Mouse (Mus musculus) intestine, postnatal 0 days (tissue): ENCODE measurements at regions not wholly inside any gene's neighbourhood (a gene's known extent, or its start where the extent isn't known, plus 50 kb on each side); places are given as distances from the start of the nearest gene placed in this dataset.

Source experiments
- ATAC-seq: fragments of 200-750 bp; cut with Nextera tagmentation; 2 replicates; pipeline ENCODE4 v1.8.0; 2017; ENCODE audit warnings: mild to moderate bottlenecking, moderate TSS enrichment, moderate library complexity
- H3K27ac ChIP-seq: fragments of 300-500 bp; sonication (generic); 2 replicates; pipeline ENCODE4 v1.5.1; 2014; ENCODE audit warnings: mild to moderate bottlenecking, low read depth, low read length, moderate library complexity
- H3K27me3 ChIP-seq: fragments of 300-500 bp; sonication (generic); replicated peaks from 2 replicates; pipeline ENCODE4 v1.6.1; 2014; ENCODE audit warnings: low read length, mixed read lengths; ENCODE audit not compliant: control insufficient read depth, insufficient read depth
- H3K36me3 ChIP-seq: fragments of 300-500 bp; sonication (generic); 2 replicates; pipeline ENCODE4 v1.6.1; 2014; ENCODE audit warnings: mild to moderate bottlenecking, moderate library complexity; ENCODE audit not compliant: control insufficient read depth, insufficient read depth
- H3K4me1 ChIP-seq: fragments of 300-500 bp; sonication (generic); replicated peaks from 2 replicates; pipeline ENCODE4 v1.6.1; 2014; ENCODE audit warnings: antibody characterized with exemption, low read length, mixed read lengths; ENCODE audit not compliant: control insufficient read depth, insufficient read depth
- H3K4me2 ChIP-seq: fragments of 300-500 bp; sonication (generic); replicated peaks from 2 replicates; pipeline ENCODE4 v1.6.1; 2014; ENCODE audit warnings: low read depth, mild to moderate bottlenecking, moderate library complexity
- H3K4me3 ChIP-seq: fragments of 300-500 bp; sonication (generic); 2 replicates; pipeline ENCODE4 v1.5.1; 2014; ENCODE audit warnings: low read depth, low read length
- H3K9ac ChIP-seq: fragments of 300-500 bp; sonication (generic); 2 replicates; pipeline ENCODE4 v1.6.1; 2014; ENCODE audit warnings: mild to moderate bottlenecking, low read depth, low read length
- H3K9me3 ChIP-seq: fragments of 300-500 bp; sonication (generic); 2 replicates; pipeline ENCODE4 v1.6.1; 2016; ENCODE audit warnings: mixed run types; ENCODE audit not compliant: control insufficient read depth
- CTCF ChIP-seq: sonication (generic); IDR thresholded peaks from 2 replicates; pipeline ENCODE4 v1.5.1; 2016; ENCODE audit warnings: low read depth, mild to moderate bottlenecking, control low read depth, antibody characterized with exemption, moderate library complexity
- WGBS: fragments of 180-500 bp; shearing (Covaris S2); extraction: QIAGEN DNeasy Blood & Tissue Kit; methylation state at CpG from one replicate; pipeline ENCODE4 v1.1.7; 2014; 5-methylcytosine and 5-hydroxymethylcytosine counted together

DNA sequence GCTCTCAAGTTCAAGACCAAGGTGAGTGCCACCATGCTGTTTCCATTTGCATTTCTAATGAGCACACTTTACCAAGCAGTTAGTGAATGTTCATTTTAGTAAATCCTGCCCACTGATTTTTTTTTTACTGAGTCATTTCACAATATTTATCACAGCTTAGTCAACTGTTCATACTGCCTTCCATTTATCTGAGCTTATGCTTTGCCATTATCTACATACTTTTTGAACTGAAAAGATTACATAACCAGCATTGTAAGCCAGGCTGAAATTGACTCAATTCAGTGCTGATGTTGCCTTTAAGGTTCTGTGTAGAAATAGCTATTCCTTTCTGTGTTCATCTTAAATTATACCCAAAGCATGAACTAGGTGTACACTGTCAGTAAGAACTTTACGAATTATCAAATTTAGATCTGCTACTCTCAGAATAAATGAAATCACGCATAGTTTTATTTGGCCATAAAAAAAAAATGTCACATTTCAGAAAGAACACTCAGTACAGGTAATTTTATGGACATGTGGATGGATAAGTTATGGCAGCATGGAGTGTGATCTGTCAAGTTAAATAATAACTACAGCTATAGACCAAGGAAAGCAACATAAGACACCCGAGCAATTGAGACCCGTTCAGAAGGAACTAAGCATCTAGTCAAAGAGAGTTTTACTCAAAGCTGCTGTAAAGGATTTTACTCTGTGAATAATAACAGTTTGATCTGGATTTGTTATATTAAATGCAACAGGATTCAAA, 645.9 kb upstream of the Chordc1 start:
- peak overlapping the region; percentile 6; the same call in 1 of the 2 replicates for H3K4me2 ChIP-seq
- no peak overlapping the region for H3K4me3 ChIP-seq
- no peak for TF ChIP-seq CTCF
- H3K36me3 ChIP-seq, result no peaks in the 10 kb centered on the region
- no peak overlapping the region; the same call in 1 of the 2 replicates for H3K27ac ChIP-seq
- no peaks in the 10 kb centered on the region for H3K27me3 ChIP-seq
- WGBS, result 59% methylated on average over 4 of the region's 4 CpGs
- no peak overlapping the region for H3K9ac ChIP-seq
- no peaks in the 10 kb centered on the region; the same call in 1 of the 2 replicates for H3K4me1 ChIP-seq
- H3K9me3 ChIP-seq, result no peaks in the 10 kb centered on the region
- peak; percentile 83 for ATAC-seq

GRCm38 (mm10) chr9:17653818-17654217, 638.1 kb upstream of the Chordc1 start:
- no peak overlapping the region for H3K27ac ChIP-seq
- H3K36me3 ChIP-seq, result no peaks in the 10 kb centered on the region
- no peaks in the 10 kb centered on the region for H3K9me3 ChIP-seq
- no peak overlapping the region for H3K9ac ChIP-seq
- H3K27me3 ChIP-seq, result no peaks in the 10 kb centered on the region
- H3K4me1 ChIP-seq, result no peaks in the 10 kb centered on the region
- no peak for TF ChIP-seq CTCF
- ATAC-seq, result peak; percentile 91
- no peak overlapping the region for H3K4me2 ChIP-seq
- no peak overlapping the region for H3K4me3 ChIP-seq

DNA sequence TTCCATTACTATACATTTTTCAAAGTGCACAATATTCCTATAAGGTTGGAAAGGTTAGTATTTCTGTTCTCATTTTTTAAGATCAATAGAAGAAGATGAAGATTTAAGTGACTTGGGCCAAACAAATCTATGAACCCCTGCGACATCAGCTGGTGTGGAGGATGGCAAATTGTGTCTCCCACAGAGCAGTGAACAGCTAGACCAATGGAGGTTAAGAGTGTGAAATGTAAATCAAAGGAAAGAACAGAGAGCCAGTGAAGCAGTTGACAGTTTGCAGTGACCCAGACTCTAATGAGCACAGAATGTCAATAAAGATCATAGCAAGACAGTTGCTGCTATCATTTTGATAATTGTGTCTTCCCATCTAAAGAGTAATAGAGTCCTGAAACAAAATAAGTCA, 627.8 kb upstream of the Chordc1 start:
- ATAC-seq, result no peak
- H3K9ac ChIP-seq, result no peak overlapping the region

DNA sequence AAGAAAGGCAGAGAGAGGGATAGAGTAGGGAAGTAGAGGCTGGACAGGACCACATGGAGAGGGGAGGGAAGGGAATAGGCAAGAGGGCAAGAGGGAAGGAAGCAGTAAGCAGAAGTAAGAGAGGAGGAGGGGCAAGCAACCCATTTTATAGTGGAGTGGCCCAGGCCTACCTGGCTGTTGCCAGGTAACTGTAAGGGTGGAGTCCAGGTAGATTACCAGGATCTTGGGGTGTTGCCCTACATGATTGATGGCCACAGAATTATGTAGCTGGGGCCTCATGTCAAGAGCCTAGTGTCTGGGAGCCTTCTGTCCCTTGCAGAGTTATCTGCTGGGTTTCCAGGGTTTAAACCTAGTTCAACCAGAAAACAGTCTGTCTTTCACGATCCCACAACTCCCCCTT, 623.7 kb upstream of the Chordc1 start:
- H3K27ac ChIP-seq, result no peak overlapping the region
- 64% methylated on average over 1 of the region's 1 CpGs for WGBS
- ATAC-seq, result no peak

More for the DNA sequence above, 627.8 kb upstream of the Chordc1 start:
- TF ChIP-seq CTCF, result no peak
- no peaks in the 10 kb centered on the region for H3K4me1 ChIP-seq
- no peaks in the 10 kb centered on the region for H3K27me3 ChIP-seq
- 71% methylated on average over 1 of the region's 1 CpGs for WGBS
- H3K4me2 ChIP-seq, result no peak overlapping the region
- H3K36me3 ChIP-seq, result no peaks in the 10 kb centered on the region
- H3K4me3 ChIP-seq, result no peak overlapping the region
- no peak overlapping the region for H3K27ac ChIP-seq
- no peaks in the 10 kb centered on the region for H3K9me3 ChIP-seq

GRCm38 (mm10) chr9:17675519-17675918, 616.4 kb upstream of the Chordc1 start:
- Histone ChIP-seq H3K27me3 (no peaks in the 10 kb centered on the region), H3K9ac (no peak overlapping the region), H3K4me3 (no peak overlapping the region), H3K9me3 (no peaks in the 10 kb centered on the region), H3K4me2 (peak overlapping the region; percentile 49), H3K27ac (peak overlapping the region; percentile 46), H3K36me3 (no peaks in the 10 kb centered on the region), H3K4me1 (no peaks in the 10 kb centered on the region)
- peak; percentile 100 for ATAC-seq
- no peak for TF ChIP-seq CTCF
- WGBS, result 22% methylated on average over 1 of the region's 1 CpGs

More for the DNA sequence above, 623.7 kb upstream of the Chordc1 start:
- Histone ChIP-seq H3K9ac (no peak overlapping the region), H3K4me3 (no peak overlapping the region), H3K27me3 (no peaks in the 10 kb centered on the region), H3K9me3 (no peaks in the 10 kb centered on the region), H3K4me2 (no peak overlapping the region), H3K4me1 (no peaks in the 10 kb centered on the region), H3K36me3 (no peaks in the 10 kb centered on the region)
- TF ChIP-seq CTCF, result no peak
